Mouse (Mus musculus) forebrain, embryonic 15.5 days (tissue): ENCODE data around the gene Nucb1. TPM values are rescaled to one million over a fixed set of nuclear protein-coding genes. Genes with fewer than 3 reads are reported as not detected.
"Not testable (repeated sequence)": the region's sequence is repeated elsewhere in the genome, so short reads cannot be mapped to it uniquely, and the experiment has no call there.

Experiments
- ATAC-seq: fragments of 200-750 bp; cut with Nextera tagmentation; replicated peaks from 2 replicates; pipeline ENCODE4 v1.8.0; 2017; ENCODE audit warnings: mild to moderate bottlenecking, moderate TSS enrichment, moderate library complexity
- H3K27ac ChIP-seq: fragments of 300-500 bp; sonication (generic); replicated peaks from 2 replicates; pipeline ENCODE4 v1.5.1; 2015; ENCODE audit warnings: mild to moderate bottlenecking, inconsistent platforms
- H3K27me3 ChIP-seq: fragments of 300-500 bp; sonication (generic); 2 replicates; pipeline ENCODE4 v1.6.1; 2015; ENCODE audit warnings: inconsistent platforms
- H3K36me3 ChIP-seq: fragments of 300-500 bp; sonication (generic); 2 replicates; pipeline ENCODE4 v1.6.1; 2015; ENCODE audit warnings: mild to moderate bottlenecking, inconsistent platforms
- H3K4me1 ChIP-seq: fragments of 300-500 bp; sonication (generic); 2 replicates; pipeline ENCODE4 v1.6.1; 2015; ENCODE audit warnings: inconsistent platforms
- H3K4me2 ChIP-seq: fragments of 300-500 bp; sonication (generic); replicated peaks from 2 replicates; pipeline ENCODE4 v1.6.1; 2015; ENCODE audit warnings: mild to moderate bottlenecking, inconsistent platforms
- H3K4me3 ChIP-seq: fragments of 300-500 bp; sonication (generic); 2 replicates; pipeline ENCODE4 v1.5.1; 2015; ENCODE audit warnings: mild to moderate bottlenecking, inconsistent platforms
- H3K9ac ChIP-seq: fragments of 300-500 bp; sonication (generic); replicated peaks from 2 replicates; pipeline ENCODE4 v1.6.1; 2015; ENCODE audit warnings: mild to moderate bottlenecking, inconsistent platforms
- H3K9me3 ChIP-seq: fragments of 300-500 bp; sonication (generic); 2 replicates; pipeline ENCODE4 v1.6.1; 2016; ENCODE audit warnings: inconsistent platforms
- WGBS: fragments of 180-500 bp; shearing (Covaris S2); methylation state at CpG from one replicate; pipeline ENCODE4 v1.1.7; 2015; ENCODE audit warnings: mixed read lengths; 5-methylcytosine and 5-hydroxymethylcytosine counted together
- polyA plus RNA-seq: library from polyadenylated mRNA; unstranded; fragments of >200 nt; fragmentation: Nextera tagmentation; extraction: Ambion mirVana; gene quantifications from 2 replicates; pipeline ENCODE4 v1.2.1, GENCODE M21; 2015

Nucb1 gene
- polyA plus RNA-seq, 1 experiment from 2014 or later = 95.0 TPM

GRCm38 (mm10) chr7:45538163-45539041 lies 28.2 kb upstream of the Nucb1 start:
- ATAC-seq = peak; percentile 90
- H3K4me1 ChIP-seq = peaks cover 7% of the 10 kb centered on the region
- H3K27ac ChIP-seq = 0 out of 2 replicates have a peak overlapping the region, but pooled peaks have one; percentile 29
- peak overlapping the region; percentile 54 for H3K4me3 ChIP-seq
- no peaks in the 10 kb centered on the region for H3K27me3 ChIP-seq
- peak overlapping the region; percentile 81 for H3K4me2 ChIP-seq
- peak overlapping the region; percentile 72 for H3K9ac ChIP-seq
- no peaks in the 10 kb centered on the region for H3K36me3 ChIP-seq
- H3K9me3 ChIP-seq = no peaks in the 10 kb centered on the region
- under 1% methylated on average over 28 of the region's 29 CpGs for WGBS

DNA sequence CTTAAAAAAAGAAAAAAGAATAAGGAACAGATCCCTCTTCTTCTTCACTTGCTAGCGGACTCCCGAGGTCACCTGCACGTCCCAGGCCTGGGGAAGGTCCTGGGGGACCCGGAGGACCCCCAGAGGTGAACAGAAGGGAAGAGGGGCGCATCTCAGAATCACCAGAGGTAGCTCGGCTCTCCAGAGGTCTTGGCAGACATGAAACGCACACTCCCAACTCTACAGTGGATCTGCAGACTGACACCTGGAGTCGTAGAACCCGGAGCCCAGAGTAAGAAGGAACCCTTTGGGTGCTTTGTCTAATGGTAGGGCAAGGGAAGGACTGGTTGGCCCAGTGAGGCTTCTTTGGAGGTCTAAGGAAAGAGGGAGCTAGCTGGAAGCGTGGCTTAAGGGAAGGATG lies 27.4 kb upstream of the Nucb1 start:
- peaks cover 7% of the 10 kb centered on the region for H3K4me1 ChIP-seq
- H3K9me3 ChIP-seq = no peaks in the 10 kb centered on the region
- no peaks in the 10 kb centered on the region for H3K27me3 ChIP-seq
- H3K9ac ChIP-seq = peak overlapping the region; percentile 72
- ATAC-seq = peak; percentile 6; the same call in 1 of the 2 replicates
- peak overlapping the region; percentile 54 for H3K4me3 ChIP-seq
- peak overlapping the region; percentile 81 for H3K4me2 ChIP-seq
- no peak overlapping the region for H3K27ac ChIP-seq
- 77% methylated on average over 10 of the region's 10 CpGs for WGBS
- no peaks in the 10 kb centered on the region for H3K36me3 ChIP-seq

DNA sequence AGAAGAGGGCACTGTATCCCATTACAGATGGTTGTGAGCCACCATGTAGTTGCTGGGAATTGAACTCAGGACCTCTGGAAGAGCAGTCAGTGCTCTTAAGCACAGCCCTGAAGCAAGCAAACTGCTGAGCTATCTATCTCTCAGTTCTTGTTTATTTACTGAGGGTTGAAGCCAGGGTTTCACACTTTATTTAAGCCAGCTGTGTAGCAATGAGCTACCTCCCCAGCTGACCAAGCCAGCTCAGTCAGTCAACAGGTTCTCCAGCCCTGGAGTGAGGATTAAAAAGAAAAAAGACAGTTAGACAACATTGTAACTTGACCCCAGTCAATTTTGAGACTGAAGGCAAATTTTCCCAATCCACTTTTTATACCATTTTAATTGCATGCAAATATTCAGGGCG lies 25.5 kb upstream of the Nucb1 start:
- Histone ChIP-seq H3K27me3 (no peaks in the 10 kb centered on the region), H3K27ac (no peak overlapping the region), H3K4me1 (peaks cover 7% of the 10 kb centered on the region), H3K4me2 (no peak overlapping the region), H3K9ac (no peak overlapping the region), H3K9me3 (no peaks in the 10 kb centered on the region), H3K36me3 (no peaks in the 10 kb centered on the region), H3K4me3 (no peak overlapping the region)
- 76% methylated on average over 1 of the region's 1 CpGs for WGBS
- no peak for ATAC-seq

GRCm38 (mm10) chr7:45530643-45531042 lies 20.4 kb upstream of the Nucb1 start:
- ATAC-seq = no peak
- Histone ChIP-seq H3K27ac (no peak overlapping the region), H3K36me3 (no peaks in the 10 kb centered on the region), H3K4me3 (no peak overlapping the region), H3K4me1 (peaks cover 3% of the 10 kb centered on the region; the same call in 1 of the 2 replicates), H3K27me3 (no peaks in the 10 kb centered on the region), H3K4me2 (no peak overlapping the region), H3K9me3 (no peaks in the 10 kb centered on the region), H3K9ac (no peak overlapping the region)
- WGBS = 66% methylated on average over 2 of the region's 2 CpGs

DNA sequence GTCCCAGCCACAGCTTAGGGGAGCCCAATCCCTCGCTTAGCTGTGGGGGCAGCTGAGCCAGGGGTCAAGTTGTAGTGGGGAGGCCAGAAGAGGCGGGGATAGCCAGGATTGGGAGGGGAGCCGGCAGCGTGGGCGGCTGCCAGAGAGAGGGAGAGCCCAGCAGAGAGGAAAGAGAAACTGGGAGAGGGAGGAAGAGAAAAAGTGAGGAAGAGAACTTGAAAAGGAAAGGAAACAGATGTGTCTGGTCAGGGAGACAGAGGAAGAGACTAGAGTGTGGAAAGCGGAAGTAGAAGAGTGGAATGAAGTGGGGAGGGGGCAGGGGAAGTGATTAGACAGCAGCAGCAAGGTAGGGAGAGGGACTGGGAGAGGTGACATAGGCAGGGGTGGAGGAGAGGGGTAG lies 19.3 kb upstream of the Nucb1 start:
- H3K27ac ChIP-seq = no peak overlapping the region
- no peaks in the 10 kb centered on the region for H3K36me3 ChIP-seq
- WGBS = 24% methylated on average over 6 of the region's 6 CpGs
- H3K4me1 ChIP-seq = peaks cover 14% of the 10 kb centered on the region
- H3K4me2 ChIP-seq = no peak overlapping the region
- no peak for ATAC-seq
- H3K9me3 ChIP-seq = no peaks in the 10 kb centered on the region
- H3K27me3 ChIP-seq = no peaks in the 10 kb centered on the region
- H3K9ac ChIP-seq = no peak overlapping the region
- H3K4me3 ChIP-seq = no peak overlapping the region

- 95% methylated on average over 6 of the region's 6 CpGs for WGBS
- H3K27ac ChIP-seq, H3K4me2 ChIP-seq, ATAC-seq, H3K9ac ChIP-seq, H3K9me3 ChIP-seq, H3K4me3 ChIP-seq, H3K27me3 ChIP-seq, H3K36me3 ChIP-seq: not testable (repeated sequence)
- peaks cover 29% of the 10 kb centered on the region for H3K4me1 ChIP-seq
Observed at GRCm38 (mm10) chr7:45527169-45527568, 17.0 kb upstream of the Nucb1 start.

GRCm38 (mm10) chr7:45526474-45527120 lies 16.4 kb upstream of the Nucb1 start:
- Histone ChIP-seq H3K4me2 (peak overlapping the region; percentile 76), H3K9me3 (no peaks in the 10 kb centered on the region), H3K27ac (peak overlapping the region; percentile 76), H3K9ac (peak overlapping the region; percentile 71), H3K4me1 (peaks cover 31% of the 10 kb centered on the region), H3K4me3 (peak overlapping the region; percentile 65), H3K27me3 (no peaks in the 10 kb centered on the region), H3K36me3 (no peaks in the 10 kb centered on the region)
- ATAC-seq = no peak; the same call in 1 of the 2 replicates
- WGBS = 25% methylated on average over 7 of the region's 7 CpGs

DNA sequence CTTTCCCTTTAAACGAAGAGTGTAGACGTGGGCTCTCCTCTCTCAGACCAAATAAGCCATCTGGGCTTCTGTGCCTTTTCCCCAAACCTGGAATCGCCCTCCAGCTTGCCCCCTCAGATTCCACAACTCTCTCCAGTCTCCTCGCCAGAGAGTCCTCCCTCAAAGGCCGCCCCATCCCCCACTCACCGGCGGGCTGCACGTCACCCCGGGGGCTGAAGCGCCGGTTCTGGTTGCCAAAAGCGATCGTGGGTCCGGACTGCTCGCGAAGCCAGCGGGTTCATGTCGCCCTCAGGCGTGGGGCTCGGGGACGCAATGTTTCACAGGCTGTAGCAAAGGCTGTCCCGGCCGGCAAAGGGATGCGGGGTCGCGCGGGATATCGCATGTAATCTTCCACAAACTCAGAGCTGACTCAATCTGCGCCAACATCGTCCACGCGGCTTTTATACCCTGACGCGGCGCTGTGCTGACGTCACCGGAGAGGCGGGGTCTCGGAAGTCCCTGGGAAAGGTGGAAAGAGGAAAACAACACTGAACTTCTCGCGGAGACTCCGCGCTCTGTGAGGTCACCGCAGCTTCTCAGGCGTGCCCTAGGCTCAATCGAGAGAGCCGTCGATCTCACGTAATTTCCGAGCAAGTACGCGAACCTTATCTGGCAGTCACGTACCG lies 15.7 kb upstream of the Nucb1 start, which contains the start of the genes Ppp1r15a and Plekha4:
Gene Ppp1r15a, minus strand, starts transcription at position 460 of the 665 bp plus-strand sequence.
Gene Plekha4, plus strand, starts transcription at position 522 of the 665 bp plus-strand sequence.
- ATAC-seq = peak; percentile 77

DNA sequence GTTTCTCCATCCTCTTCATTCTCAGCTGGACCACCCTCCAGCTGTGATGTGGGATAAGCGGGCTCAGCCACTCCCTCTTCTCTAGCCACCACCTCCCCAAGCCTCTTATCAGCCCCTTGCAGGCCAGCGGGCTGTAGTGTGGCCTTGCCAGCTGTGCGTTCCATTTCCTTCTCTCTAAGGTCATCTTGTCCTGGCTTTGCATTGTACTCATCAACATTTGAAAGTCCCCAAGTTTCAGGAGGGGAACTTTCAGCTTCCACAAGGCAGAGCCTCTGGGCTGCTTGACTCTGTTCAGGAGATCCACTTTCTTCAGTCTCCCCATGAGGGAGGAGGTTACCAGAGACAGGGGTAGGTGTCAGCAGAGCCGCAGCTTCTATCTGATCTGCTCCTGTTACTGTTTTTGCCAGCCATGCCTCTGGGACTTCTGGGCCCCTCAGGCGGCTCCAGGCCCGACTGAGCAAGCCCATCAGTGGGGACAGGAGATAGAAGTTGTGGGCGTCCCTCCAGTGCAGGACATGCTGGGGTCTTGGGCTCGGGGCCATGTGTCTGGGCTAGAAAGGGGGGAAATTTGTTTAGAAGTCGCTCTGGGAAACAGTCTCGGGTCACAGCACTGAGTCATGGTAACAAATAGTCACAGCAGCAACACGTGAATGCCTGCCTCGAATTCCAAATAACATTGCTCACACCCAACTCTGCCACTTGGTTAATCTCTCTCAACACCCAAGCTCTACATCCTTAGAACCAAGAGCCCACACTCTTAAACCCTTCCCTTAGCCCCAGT lies 14.8 kb upstream of the Nucb1 start:
- H3K27ac ChIP-seq = no peak overlapping the region
- no peak for ATAC-seq
- H3K27me3 ChIP-seq = no peaks in the 10 kb centered on the region
- peak overlapping the region; percentile 65 for H3K4me3 ChIP-seq
- peaks cover 29% of the 10 kb centered on the region for H3K4me1 ChIP-seq
- WGBS = 31% methylated on average over 12 of the region's 12 CpGs
- peak overlapping the region; percentile 71 for H3K9ac ChIP-seq
- H3K4me2 ChIP-seq = peak overlapping the region; percentile 76
- H3K9me3 ChIP-seq = no peaks in the 10 kb centered on the region
- no peaks in the 10 kb centered on the region for H3K36me3 ChIP-seq

More for the DNA sequence above, 15.7 kb upstream of the Nucb1 start, which contains the start of the genes Ppp1r15a and Plekha4:
- Histone ChIP-seq H3K9ac (peak within 1 kb of the TSS; percentile 71), H3K4me3 (peak within 1 kb of the TSS; percentile 65), H3K4me1 (peaks cover 31% of the 10 kb centered on the region), H3K4me2 (peak within 1 kb of the TSS; percentile 76), H3K36me3 (no peaks in the 10 kb centered on the region), H3K27ac (peak within 1 kb of the TSS; percentile 76), H3K9me3 (no peaks in the 10 kb centered on the region), H3K27me3 (no peaks in the 10 kb centered on the region)
- WGBS = under 1% methylated on average over 54 of the region's 54 CpGs

DNA sequence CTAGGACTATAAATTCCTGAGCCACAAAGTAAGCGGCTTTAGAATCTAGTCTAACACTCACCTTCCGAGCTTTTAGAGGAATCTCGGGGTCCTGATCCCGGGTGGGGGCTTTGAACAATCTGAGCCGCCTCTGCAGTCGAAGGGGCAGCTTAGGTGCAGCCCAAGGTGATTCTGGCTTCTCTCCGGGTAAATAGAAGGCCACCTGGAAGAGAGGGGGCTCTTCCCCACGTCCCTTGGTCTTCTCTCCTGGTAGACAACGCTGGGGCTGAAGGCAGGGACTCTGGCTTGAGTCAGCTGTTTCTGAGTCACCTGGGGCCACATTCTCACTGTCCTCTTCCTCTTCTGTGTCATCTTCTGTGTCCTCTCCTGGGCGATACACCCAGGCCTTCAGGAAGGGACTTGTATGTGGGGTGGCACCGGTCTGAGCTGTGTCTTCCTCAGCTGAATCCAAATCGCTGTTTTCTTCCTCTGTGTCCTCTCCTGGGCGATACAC lies 13.5 kb upstream of the Nucb1 start:
- WGBS = 89% methylated on average over 13 of the region's 13 CpGs
- Histone ChIP-seq H3K9me3 (no peaks in the 10 kb centered on the region), H3K4me3 (no peak overlapping the region), H3K27me3 (no peaks in the 10 kb centered on the region), H3K4me1 (peaks cover 29% of the 10 kb centered on the region), H3K9ac (no peak overlapping the region), H3K27ac (no peak overlapping the region), H3K36me3 (no peaks in the 10 kb centered on the region), H3K4me2 (no peak overlapping the region)
- ATAC-seq = no peak

- Histone ChIP-seq H3K27me3 (no peaks in the 10 kb centered on the region), H3K4me1 (peaks cover 29% of the 10 kb centered on the region), H3K27ac (no peak overlapping the region), H3K4me3 (no peak overlapping the region), H3K9me3 (no peaks in the 10 kb centered on the region), H3K9ac (no peak overlapping the region), H3K36me3 (no peaks in the 10 kb centered on the region), H3K4me2 (no peak overlapping the region)
- ATAC-seq = no peak
- WGBS = 80% methylated on average over 18 of the region's 18 CpGs
Observed at GRCm38 (mm10) chr7:45522957-45523676, 12.9 kb upstream of the Nucb1 start.
